Mouse (Mus musculus) left cerebral cortex, postnatal 25 days (tissue): ENCODE measurements around the gene Ppcdc. TPM values are rescaled to one million over a fixed set of nuclear protein-coding genes. Genes with fewer than 3 reads are reported as not detected.
"Not testable (repeated sequence)": the region's sequence is repeated elsewhere in the genome, so short reads cannot be mapped to it uniquely, and the experiment has no call there.

Experiments used
- DNase-seq, 2 experiments: peaks; one replicate each; pipeline ENCODE4 v3.0.0; 2022; ENCODE audit warnings: low spot score in 2 of 2, mixed read lengths in 1 of 2
- intact Hi-C: fragments of 180-260 bp; cut with DNase I; formaldehyde crosslinking; loops from one replicate; pipeline ENCODE4 v1.15.1; 2025
- total RNA-seq, 2 experiments: library from RNA; stranded (reverse); gene quantifications; 2 replicates each; pipeline ENCODE4 v1.2.3; 2021

Gene Ppcdc
- total RNA-seq, 2 experiments from 2014 or later = 15.5 to 16.5 TPM

- intact Hi-C loops = loop anchor here (1.0 to 5.0 kb wide), 4 partner anchors 172 to 356 kb away; no protein-coding TSS in a partner anchor
- DNase-seq = peak; percentile 81 to 89
Observed at GRCm38 (mm10) chr9:57433097-57434032, 6.6 kb downstream of the Ppcdc start.

DNA sequence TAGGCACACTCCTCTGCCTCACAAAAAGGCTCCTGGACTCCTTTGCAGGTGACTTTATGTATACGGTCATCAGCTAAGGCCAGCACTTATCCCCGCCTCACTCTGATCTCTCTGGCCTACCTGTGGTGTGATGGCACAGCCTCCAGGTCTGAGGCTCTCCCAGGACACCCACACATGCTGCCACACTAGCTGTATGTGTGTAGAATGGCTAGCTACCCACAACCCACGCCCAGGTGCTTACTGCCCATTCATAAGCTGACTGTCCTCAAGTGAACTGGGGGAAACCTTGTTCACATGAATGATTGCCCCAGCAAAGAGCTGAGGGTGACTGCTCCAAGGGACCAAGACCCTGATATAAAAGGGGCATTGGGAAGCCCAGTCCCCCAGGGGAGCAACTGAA is 7.4 kb downstream of the Ppcdc start:
- peak in 1 of 2 experiments; percentile 29 for DNase-seq
- intact Hi-C loops = loop anchor here (5.0 kb wide), 2 partner anchors 270 to 355 kb away; no protein-coding TSS in a partner anchor

GRCm38 (mm10) chr9:57431202-57431601 is 8.7 kb downstream of the Ppcdc start:
- intact Hi-C loops = loop anchor here (5.0 kb wide), 2 partner anchors 269 to 354 kb away; no protein-coding TSS in a partner anchor

DNA sequence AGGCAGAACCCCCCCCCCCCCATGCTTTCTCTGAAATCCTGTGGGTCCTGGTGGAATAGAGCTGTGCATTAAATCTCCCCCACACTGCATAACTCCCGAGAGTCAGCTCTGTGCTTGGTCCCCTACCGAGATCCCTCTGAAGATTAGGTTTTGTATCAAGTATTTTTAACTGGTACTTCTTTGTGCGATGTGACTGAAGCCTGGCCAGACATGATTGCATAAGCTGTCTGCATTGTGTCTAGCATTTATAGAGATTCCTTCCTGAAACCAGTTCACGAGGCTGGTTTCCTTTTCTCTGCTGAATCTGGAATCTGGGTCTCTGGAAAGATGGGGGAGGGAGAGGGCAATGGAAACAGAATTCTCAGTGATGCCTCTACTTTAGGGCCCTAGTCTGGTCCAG is 11.5 kb downstream of the Ppcdc start:
- DNase-seq = peak; percentile 42 to 73
- intact Hi-C loops = no loop called here

More at GRCm38 (mm10) chr9:57431202-57431601, 8.7 kb downstream of the Ppcdc start:
- no peak for DNase-seq

- DNase-seq = no peak
- intact Hi-C loops = no loop called here
Observed at GRCm38 (mm10) chr9:57427937-57428336, 12.0 kb downstream of the Ppcdc start.

- DNase-seq, intact Hi-C loops: not testable (repeated sequence)
Observed at GRCm38 (mm10) chr9:57427123-57427522, 12.8 kb downstream of the Ppcdc start.

DNA sequence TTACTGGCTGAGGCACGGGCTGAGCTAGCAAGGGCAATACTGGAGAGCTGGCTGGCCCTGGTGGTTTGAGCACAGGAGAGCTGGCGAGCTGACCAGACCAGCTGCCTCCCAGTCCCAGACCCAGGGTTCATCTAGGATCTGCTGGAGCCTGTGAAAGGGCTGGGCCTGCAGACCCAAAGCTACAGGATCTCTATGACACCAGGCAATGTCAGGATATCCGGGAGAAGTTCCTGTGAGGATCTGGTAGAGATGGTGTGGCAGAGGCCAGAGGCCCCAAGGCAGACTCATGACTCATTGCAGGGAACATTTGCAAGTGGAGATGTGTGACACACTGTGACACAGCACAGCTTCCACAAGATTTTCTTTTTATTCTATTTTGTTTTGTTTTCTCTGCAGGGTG is 14.8 kb downstream of the Ppcdc start:
- no peak for DNase-seq

GRCm38 (mm10) chr9:57424066-57424465 is 15.9 kb downstream of the Ppcdc start:
- no peak for DNase-seq
- intact Hi-C loops = no loop called here

More for the DNA sequence above, 14.8 kb downstream of the Ppcdc start:
- intact Hi-C loops = no loop called here

GRCm38 (mm10) chr9:57421688-57422111 is 18.2 kb downstream of the Ppcdc start:
- intact Hi-C loops = no loop called here
- no peak for DNase-seq

DNA sequence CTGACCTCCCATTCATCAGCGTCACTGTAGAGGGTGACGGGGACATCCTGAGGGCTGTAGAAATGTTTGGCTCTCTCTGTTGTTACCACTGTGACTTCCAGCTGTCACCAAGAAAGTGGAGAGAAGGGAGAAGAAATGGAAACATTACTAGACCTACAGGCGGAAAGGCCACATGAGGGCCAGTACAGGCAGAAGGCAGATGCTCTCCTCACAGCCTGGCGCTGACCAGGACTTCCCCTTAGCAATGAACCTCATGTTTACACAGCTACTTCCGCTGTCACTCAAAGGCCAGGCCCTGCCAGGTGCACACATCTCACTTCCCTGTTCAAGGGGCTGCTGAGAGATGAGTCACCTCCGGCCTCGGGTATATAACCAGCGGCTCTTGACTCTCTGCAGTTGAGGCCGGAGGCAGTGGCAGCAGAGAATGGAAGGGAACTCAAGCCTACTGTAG is 18.8 kb downstream of the Ppcdc start:
- intact Hi-C loops = no loop called here
- peak; percentile 45 to 64 for DNase-seq

GRCm38 (mm10) chr9:57420321-57421120 is 19.4 kb downstream of the Ppcdc start:
- DNase-seq = peak; percentile 84 to 90
- intact Hi-C loops = no loop called here

GRCm38 (mm10) chr9:57419521-57420267 is 20.2 kb downstream of the Ppcdc start:
- no peak for DNase-seq
- intact Hi-C loops = no loop called here

DNA sequence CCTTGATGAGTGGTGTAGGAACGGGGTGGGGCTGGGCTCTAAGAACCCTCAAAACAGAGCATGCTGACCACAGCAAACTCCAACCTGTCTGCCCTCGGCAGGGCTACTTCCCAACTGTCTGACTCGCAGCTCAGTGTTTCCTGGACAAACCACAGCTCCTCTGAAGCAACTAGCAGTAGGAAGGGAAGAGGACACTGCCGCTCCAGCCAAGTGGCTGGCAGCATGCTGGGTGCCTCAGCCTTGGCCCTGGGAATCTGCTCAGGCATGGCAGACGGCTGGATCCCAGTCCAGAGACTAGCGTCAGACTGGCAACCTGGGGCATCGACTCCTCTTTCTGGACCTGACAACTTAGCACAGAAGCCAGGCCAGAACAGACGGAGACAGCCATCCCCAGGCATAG is 22.6 kb downstream of the Ppcdc start:
- no peak for DNase-seq
- intact Hi-C loops = no loop called here

GRCm38 (mm10) chr9:57407120-57407905 is 32.6 kb downstream of the Ppcdc start:
- intact Hi-C loops = no loop called here

GRCm38 (mm10) chr9:57406395-57406794 is 33.5 kb downstream of the Ppcdc start:
- no peak for DNase-seq
- intact Hi-C loops = no loop called here

More at GRCm38 (mm10) chr9:57407120-57407905, 32.6 kb downstream of the Ppcdc start:
- no peak for DNase-seq

- intact Hi-C loops = no loop called here
- DNase-seq = no peak
Observed at GRCm38 (mm10) chr9:57404036-57404435, 35.9 kb downstream of the Ppcdc start.

DNA sequence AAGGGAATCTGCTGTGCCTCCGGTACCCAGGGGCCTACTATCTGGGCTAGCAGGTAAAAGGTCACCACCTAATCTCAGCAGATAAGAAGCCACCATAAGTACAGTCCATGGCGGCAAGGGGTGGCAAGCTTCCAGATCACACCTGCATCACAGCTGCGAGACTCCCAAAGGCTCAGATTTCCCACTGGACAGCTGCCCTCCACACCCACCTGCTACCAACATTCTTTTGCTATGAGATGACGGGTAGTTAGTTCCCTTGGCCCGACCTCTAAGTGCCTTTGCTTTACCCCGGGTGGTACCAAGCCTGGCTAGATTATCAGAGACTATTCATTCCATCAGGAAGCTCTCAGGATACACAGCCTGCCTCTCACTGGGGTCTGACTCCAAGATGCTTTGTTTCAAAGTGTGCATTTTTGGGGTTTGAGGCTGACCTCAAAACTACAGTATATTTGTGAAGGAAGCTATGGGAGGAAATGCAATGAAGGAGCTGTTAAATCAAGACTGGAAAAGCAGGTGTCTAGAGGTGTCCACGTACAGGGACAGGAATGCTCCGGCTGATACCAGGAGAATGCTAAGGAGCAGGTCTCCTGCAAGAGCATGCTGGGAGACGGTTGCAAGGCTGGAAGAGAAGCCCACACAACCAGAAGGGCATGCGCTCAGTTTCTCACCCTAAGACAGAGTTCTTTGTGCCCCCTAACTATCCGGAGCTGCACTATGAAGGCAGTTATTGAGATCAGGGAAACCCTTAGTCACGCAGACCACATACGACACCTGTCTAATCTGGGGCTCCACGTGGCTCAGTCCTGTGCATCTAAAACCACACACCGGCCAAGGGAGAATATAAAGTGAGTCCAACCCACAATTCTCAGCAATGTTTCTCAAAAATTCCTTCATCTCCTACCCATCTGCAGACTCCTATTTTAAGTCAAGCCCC is 37.3 kb downstream of the Ppcdc start:
- no peak for DNase-seq
- intact Hi-C loops = no loop called here

DNA sequence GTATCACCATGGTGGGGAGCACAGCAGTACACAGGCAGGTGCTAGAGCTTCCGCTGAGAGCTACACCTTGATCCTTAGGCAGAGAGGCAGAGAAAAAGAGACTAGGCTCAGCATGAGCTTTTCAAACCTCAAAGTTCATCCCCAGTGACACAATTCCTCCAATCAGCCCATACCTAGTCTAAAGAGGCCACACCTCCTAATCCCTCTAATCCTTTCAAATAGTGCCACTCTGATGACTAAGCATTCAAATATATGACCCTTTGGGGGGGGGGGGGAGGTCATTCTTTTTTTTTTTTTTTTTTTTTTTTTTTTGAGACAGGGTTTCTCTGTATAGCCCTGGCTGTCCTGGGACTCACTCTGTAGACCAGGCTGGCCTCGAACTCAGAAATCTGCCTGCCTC is 41.2 kb downstream of the Ppcdc start:
- no peak for DNase-seq
- intact Hi-C loops = no loop called here
